Mouse (Mus musculus) regulatory T cell (primary cell): Measurements from ENCODE around the gene Kctd19.

Source experiments
- in situ Hi-C: fragments of 300-600 bp; cut with MboI, MseI; formaldehyde crosslinking; loops from one replicate; pipeline ENCODE4 v1.15.1; 2025; ENCODE audit warnings: high pct_unique_total_duplicates

Kctd19 gene

GRCm38 (mm10) chr8:105413391-105413790, at the start of gene Kctd19, which contains the start of gene Lrrc36:
Gene Kctd19 (minus strand): TSS chr8:105413502.
Gene Lrrc36 (plus strand): TSS chr8:105413571.
- in situ Hi-C loops: no loop called here

GRCm38 (mm10) chr8:105461085-105461803, 47.9 kb upstream of the Kctd19 start:
- in situ Hi-C loops: no loop called here

GRCm38 (mm10) chr8:105455218-105455617, 41.9 kb upstream of the Kctd19 start:
- in situ Hi-C loops: no loop called here

GRCm38 (mm10) chr8:105454088-105454487, 40.8 kb upstream of the Kctd19 start:
- in situ Hi-C loops: no loop called here

- in situ Hi-C loops: no loop called here
These were observed 40.0 kb upstream of the Kctd19 start for GRCm38 (mm10) chr8:105453296-105453695.

- in situ Hi-C loops: no loop called here
These were observed 38.8 kb upstream of the Kctd19 start for GRCm38 (mm10) chr8:105451903-105452603.

GRCm38 (mm10) chr8:105450977-105451376, 37.7 kb upstream of the Kctd19 start:
- in situ Hi-C loops: no loop called here

- in situ Hi-C loops: no loop called here
These were observed 35.3 kb upstream of the Kctd19 start for GRCm38 (mm10) chr8:105448596-105448995.

GRCm38 (mm10) chr8:105448188-105448587, 34.9 kb upstream of the Kctd19 start:
- in situ Hi-C loops: no loop called here

- in situ Hi-C loops: no loop called here
These were observed 32.8 kb upstream of the Kctd19 start for GRCm38 (mm10) chr8:105446127-105446552.

GRCm38 (mm10) chr8:105445296-105446126, 32.2 kb upstream of the Kctd19 start:
- in situ Hi-C loops: no loop called here

GRCm38 (mm10) chr8:105442661-105443060, 29.4 kb upstream of the Kctd19 start:
- in situ Hi-C loops: no loop called here

- in situ Hi-C loops: no loop called here
These were observed 28.1 kb upstream of the Kctd19 start for GRCm38 (mm10) chr8:105441433-105441832.

- in situ Hi-C loops: no loop called here
These were observed 25.6 kb upstream of the Kctd19 start for GRCm38 (mm10) chr8:105438865-105439264.

GRCm38 (mm10) chr8:105437078-105437748, 23.9 kb upstream of the Kctd19 start:
- in situ Hi-C loops: no loop called here

GRCm38 (mm10) chr8:105436218-105436617, 22.9 kb upstream of the Kctd19 start:
- in situ Hi-C loops: no loop called here

GRCm38 (mm10) chr8:105434136-105434535, 20.8 kb upstream of the Kctd19 start:
- in situ Hi-C loops: no loop called here

- in situ Hi-C loops: no loop called here
These were observed 20.2 kb upstream of the Kctd19 start for GRCm38 (mm10) chr8:105433511-105433910.

- in situ Hi-C loops: no loop called here
These were observed 19.7 kb upstream of the Kctd19 start for GRCm38 (mm10) chr8:105433021-105433420.

GRCm38 (mm10) chr8:105431743-105432515, 18.6 kb upstream of the Kctd19 start:
- in situ Hi-C loops: no loop called here

GRCm38 (mm10) chr8:105426878-105427277, 13.6 kb upstream of the Kctd19 start:
- in situ Hi-C loops: no loop called here
